Mouse (Mus musculus): ENCODE measurements around the gene March4.
A peak's percentile ranks its signal among the peaks of the same experiment; 100 is the strongest.

The March4 gene

GRCm38 (mm10) chr1:72536611-72537351, at the start of gene March4:
March4 (minus strand) TSS chr1:72536930.
- DNase-seq = peak; percentile 59

DNA sequence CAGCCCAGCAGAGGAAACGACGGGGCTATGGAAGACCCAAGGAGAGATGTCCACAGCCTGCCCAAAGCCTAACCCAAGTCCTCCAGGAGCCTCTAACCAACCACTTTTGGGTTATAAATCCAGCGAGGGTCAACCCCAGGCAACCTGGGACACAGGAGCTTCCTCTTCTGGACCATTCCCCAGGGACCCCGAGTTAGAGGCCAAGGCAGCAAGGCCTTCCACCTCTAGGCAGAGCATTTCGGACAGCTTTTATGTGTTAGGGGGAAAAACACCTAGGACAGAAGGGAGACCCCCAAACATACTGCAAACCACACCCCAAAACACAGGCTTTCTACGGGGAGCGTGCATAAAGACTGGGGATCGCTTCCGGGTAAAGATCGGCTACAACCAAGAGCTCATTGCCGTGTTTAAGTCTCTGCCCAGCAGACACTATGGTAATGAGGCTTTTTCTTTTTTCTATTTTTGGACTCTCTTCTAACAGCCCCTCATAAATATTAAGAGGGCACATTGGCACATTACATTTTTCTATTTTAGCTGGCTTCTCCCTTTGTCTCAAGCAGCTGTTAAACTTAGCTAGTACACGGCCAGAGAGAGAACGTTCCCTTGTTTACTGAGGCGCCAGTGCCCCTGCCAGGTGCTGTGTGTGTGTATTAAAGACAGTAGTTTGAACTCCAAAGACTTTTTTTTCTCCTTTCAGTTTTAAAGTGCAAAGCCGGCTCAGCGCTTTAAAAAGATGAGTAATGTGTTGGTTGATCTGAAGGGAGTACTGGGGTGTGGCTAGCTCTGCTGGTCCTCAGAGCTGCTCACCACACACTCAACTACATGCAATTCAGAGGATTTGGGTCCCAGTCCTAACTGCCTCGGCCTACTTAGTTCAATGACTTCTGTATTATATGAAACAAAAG, 49.5 kb upstream of the March4 start:
- no peak for DNase-seq

DNA sequence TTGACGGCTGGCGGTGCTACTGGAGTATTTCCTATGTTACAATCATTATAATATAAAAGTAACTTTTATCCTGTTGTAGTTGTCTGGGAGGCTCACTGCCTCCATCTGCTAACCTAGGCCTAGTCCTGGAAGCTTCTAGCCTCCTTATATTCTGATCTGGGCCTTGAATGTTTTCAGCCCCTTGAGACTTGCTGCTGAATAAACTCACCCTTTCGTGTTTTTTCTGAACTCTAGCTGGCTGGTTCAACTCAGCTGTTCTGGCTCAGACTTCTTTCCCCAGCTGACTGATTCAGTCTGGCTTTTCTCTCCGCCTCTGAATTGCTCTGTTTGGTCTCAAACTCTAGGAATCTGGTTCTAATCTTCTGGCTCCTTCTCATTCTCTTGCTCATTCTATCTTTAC, 47.2 kb upstream of the March4 start:
- DNase-seq = no peak

DNA sequence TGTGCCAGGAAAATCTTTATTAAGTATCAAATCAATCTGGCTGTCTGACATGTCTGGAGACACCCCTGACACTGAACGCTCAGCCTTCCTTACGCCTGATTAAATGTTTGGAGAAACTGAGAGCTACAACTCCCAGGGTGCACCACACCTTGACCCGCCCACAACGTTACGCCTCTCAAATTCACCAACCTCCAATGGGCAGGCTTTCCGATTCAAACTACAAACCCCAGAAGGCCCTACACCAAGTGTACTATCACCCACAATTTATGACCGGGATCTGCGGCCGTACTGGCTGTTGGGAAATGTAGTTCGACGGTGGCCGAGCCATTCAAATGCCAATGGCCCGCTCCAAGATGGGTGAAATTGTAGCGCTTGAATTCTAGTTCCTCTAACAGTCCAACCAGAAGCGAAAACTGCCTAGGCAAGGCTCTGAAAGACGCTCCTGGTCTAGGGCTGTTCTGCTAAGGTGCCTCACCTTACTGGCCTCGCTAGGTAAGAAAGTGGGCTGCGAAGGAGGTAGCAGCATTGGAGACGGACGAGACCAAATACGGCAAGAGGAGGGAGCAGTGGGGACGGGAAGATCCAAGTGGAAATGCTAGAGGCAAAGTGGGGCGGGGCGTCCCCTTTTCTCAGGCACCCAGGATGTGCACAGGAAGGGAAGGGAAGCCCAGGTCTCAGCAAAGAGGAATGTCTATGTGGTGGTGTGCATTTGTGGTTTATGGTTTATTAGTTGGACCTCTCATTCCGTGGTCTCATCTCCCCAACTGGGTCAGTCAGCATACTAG, 46.4 kb upstream of the March4 start, which contains the start of gene Smarcal1:
Gene Smarcal1 (plus strand): TSS at position 305 of the 785 bp plus-strand sequence.
- peak; percentile 92 for DNase-seq

DNA sequence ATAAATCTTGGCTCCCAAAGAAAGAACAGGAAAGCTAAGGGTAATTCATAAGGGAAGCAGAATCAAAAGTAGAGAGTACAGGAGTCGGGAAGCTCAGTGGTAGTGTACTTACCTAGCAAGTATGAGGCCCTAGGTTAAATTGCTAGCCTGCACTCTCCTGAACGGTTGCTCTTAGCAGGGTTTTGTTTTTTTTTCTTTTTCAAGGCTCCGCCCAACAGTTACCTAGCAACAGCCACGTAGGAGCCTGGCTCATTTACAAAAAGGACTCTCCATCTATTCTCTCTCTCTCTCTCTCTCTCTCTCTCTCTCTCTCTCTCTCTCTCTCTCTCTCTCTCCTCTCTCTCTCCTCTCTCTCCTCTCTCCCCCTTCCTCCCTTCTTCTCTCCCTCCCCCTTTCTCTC, 42.1 kb upstream of the March4 start:
- DNase-seq = no peak

- no peak for DNase-seq
These were observed 41.6 kb upstream of the March4 start for GRCm38 (mm10) chr1:72578351-72578750.

DNA sequence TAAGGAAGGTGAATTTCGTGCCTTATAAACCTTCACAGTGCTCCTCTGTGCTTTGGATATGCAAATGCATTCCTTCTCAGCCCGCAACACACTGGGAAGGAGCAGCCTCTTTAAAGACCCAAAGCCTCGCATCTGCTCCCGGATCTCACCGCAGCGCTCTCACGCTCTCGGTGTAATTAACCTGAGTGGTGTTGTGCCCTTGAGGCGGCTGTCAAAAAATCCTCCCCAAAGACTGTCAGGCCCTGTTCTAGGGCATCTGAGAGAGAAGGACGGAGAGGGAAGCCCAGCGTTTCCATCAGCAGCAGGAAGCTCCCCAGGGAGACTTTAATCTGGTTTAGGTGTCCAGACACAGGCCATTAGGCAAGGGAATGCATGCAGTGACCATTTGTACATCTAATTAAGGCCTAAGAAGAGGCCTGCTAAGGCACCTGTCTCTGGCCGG, 40.8 kb upstream of the March4 start:
- no peak for DNase-seq

DNA sequence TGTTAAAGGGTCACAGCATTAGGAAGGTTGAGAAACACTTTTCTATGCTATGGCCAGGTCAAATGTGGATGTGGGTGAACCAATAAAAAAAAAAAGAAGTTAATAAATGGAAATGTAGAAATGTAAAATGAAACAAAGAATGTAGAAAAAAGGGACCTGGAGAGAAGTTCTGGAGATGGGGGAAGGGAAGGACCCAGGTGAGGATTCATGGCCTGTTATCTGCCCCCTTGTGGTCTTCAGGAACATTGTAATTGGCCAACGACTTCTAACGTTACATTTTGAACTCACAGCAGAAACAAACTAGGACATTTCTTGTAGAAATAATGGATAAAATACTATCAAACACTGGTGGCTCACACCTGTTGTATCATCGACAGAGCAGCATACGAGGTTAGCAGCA, 38.4 kb upstream of the March4 start:
- no peak for DNase-seq

- no peak for DNase-seq
These were observed 37.9 kb upstream of the March4 start for GRCm38 (mm10) chr1:72574608-72575007.

GRCm38 (mm10) chr1:72574047-72574446, 37.3 kb upstream of the March4 start:
- no peak for DNase-seq

GRCm38 (mm10) chr1:72568725-72569124, 32.0 kb upstream of the March4 start:
- no peak for DNase-seq

DNA sequence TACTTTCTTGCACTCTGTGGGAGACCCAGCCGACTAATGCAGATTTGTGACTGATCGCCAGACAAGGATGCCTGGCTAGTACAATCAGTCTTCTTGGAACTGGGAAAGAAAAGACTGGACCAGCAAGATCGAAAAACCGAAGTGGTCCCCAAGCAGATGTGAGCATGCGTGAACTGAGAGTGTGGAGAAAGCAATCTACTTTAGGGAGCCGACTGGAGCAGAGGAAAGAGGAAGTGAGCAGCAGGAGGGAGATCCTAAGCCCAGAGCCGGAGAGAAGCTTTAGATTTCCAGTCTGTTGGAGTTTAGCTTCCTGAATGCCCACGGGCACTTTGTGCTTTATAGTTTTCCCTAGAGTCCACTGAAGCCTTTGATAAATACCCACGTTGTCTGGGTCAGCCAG, 30.3 kb upstream of the March4 start:
- no peak for DNase-seq

DNA sequence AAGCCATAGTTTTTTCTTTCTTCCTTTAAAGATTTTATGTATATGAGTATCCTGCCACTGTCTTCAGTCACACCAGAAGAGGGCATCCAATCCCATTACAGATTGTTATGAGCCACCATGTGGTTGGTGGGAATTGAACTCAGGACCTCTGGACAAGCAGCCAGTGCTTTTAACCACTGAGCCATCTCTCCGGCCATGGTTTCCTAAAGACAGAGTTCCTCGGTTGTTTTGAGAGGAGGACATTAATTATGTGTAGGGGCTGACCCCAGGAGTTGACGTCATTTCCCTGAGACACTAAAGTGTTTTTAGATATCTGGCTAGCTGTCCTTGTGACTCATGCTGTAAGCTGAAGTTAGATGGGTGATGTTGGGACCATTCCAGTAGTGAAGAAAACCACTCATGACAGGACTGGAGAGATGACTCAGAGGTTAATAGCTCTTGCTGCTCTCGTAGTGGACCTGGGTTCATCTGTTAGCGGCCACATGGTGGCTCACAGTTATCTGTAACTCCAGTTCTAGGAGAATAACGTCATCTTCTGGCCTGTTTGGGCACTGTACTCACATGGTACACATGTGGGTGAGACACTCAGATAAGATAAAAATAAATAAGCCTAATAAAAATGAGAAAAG, 27.7 kb upstream of the March4 start:
- no peak for DNase-seq

GRCm38 (mm10) chr1:72558625-72559024, 21.9 kb upstream of the March4 start:
- no peak for DNase-seq

DNA sequence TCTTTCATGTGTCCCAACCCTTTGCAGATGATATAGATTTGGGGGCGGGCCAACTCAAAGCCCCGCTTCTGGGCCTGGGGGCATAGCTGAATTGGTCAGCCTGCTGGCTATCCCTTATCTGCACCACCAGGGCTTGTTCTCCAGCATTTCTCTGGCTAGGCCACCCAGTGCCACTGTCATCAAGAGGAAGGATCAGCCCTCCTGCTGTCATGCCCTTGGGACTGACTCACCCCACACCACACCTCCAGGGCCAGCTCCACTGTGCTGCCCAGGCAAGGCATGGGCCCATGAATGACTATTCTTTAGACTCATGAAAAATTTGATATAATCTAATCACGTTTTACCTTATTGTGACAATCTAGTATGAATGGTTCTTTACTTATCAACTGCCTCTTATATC, 19.7 kb upstream of the March4 start:
- DNase-seq = no peak

GRCm38 (mm10) chr1:72550317-72550716, 13.6 kb upstream of the March4 start:
- DNase-seq = no peak

DNA sequence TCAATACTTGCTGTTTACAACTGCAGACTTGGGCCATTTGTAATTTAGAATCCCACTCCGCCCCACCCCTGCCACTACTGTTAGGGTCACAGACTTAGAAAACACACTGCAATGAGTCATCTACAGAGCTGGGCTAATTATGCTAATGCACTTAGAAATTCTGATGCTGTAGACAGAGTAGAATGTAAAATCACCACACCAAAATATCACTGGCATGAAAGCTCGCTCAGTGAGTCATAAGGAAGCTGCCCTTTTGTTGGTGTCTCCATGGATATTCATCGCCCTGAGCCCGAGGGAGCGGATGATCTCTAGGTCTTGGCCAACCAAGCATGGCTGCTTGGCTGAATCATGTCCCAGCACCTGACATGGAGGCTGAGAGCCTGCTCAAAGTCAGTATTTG, 1.5 kb upstream of the March4 start:
- no peak for DNase-seq

GRCm38 (mm10) chr1:72535725-72536571, 782 bp downstream of the March4 start:
- no peak for DNase-seq

GRCm38 (mm10) chr1:72533439-72533838, 3.3 kb downstream of the March4 start:
- DNase-seq = no peak

GRCm38 (mm10) chr1:72532926-72533325, 3.8 kb downstream of the March4 start:
- DNase-seq = no peak

GRCm38 (mm10) chr1:72530516-72531196, 6.1 kb downstream of the March4 start:
- no peak for DNase-seq

Measured in liver (tissue).